Mouse (Mus musculus): ENCODE measurements at regions not wholly inside any gene's neighbourhood (a gene's known extent, or its start where the extent isn't known, plus 50 kb on each side); places are given as distances from the start of the nearest gene placed in this dataset.

DNA sequence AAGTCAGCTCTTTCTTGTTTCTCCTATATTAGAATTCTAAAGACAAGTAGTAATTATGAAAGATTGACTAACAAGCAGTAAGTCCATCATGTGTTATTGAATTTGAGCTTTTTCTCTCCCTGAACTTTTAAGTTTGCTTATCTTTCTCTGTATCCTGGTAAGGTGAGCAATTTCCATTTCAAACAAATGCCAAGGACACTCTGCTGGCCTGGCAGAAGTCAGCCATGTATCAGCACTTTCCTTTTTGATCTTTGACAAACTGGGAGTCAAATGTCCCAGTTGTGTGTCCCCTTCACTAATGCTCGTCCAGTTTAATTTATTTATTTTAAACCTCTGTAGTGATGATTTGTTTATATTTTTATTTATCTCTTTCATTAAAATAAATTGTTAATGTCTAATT, 562.8 kb upstream of the Lrrn3 start:
- no peak for TF ChIP-seq CTCF (IDR thresholded peaks at IDR 0.05; ENCODE audit: low read depth, low read length)
- no peak for TF ChIP-seq GATA1 (IDR thresholded peaks at IDR 0.05; ENCODE audit: borderline replicate concordance, low read length)
